Mouse (Mus musculus) C2C12 (cell line): ENCODE results near the gene Lyz1.

Experiments used
- CTCF ChIP-seq: IDR thresholded peaks from one replicate; pipeline ENCODE4 v1.5.1; 2011; ENCODE audit not compliant: control insufficient read depth, insufficient read depth, insufficient read length
- MAX ChIP-seq: IDR thresholded peaks from one replicate; pipeline ENCODE4 v1.6.1; 2011; ENCODE audit warnings: mild to moderate bottlenecking, control low read depth
- MYOG ChIP-seq: IDR thresholded peaks from one replicate; pipeline ENCODE4 v1.6.1; 2011; ENCODE audit not compliant: control insufficient read depth, insufficient read length; ENCODE audit errors: extremely low read depth

DNA sequence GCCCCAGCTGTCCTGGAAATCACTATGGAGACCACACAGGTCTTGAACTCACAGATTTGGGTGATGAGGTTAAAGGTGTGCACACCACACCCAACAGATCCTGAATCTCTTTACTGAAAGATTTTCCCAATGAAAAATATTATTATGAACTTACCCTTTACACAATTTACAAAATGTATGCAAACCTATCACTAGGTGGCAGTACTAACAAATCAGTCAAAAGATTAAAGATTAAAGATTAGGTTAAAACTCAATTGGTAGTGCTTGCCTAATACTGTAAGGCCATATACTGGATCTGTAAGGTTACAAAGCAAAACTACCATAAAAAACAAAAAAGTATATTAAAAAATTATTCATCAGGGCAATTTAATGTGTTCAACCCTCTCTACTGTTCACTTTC is 45.3 kb upstream of the Lyz1 start:
- TF ChIP-seq CTCF (no peak), MYOG (no peak), MAX (no peak)
